Mouse (Mus musculus) limb, embryonic 13.5 days (tissue): Measurements from ENCODE around the gene Fcer1g. TPM values are rescaled to one million over a fixed set of nuclear protein-coding genes. Genes with fewer than 3 reads are reported as not detected.

Experiments used
- ATAC-seq: fragments of 200-750 bp; cut with Nextera tagmentation; 2 replicates; pipeline ENCODE4 v1.8.0; 2017; ENCODE audit warnings: low read depth, moderate number of reproducible peaks, moderate TSS enrichment; ENCODE audit not compliant: low FRiP score
- H3K27ac ChIP-seq: fragments of 300-500 bp; sonication (generic); 2 replicates; pipeline ENCODE4 v1.5.1; 2015; ENCODE audit warnings: inconsistent platforms, mild to moderate bottlenecking, moderate library complexity
- H3K27me3 ChIP-seq: fragments of 300-500 bp; sonication (generic); 2 replicates; pipeline ENCODE4 v1.6.1; 2015; ENCODE audit warnings: mild to moderate bottlenecking, inconsistent platforms
- H3K36me3 ChIP-seq: fragments of 300-500 bp; sonication (generic); 2 replicates; pipeline ENCODE4 v1.6.1; 2015; ENCODE audit warnings: inconsistent platforms, mild to moderate bottlenecking, moderate library complexity
- H3K4me1 ChIP-seq: fragments of 300-500 bp; sonication (generic); 2 replicates; pipeline ENCODE4 v1.6.1; 2015; ENCODE audit warnings: inconsistent platforms
- H3K4me2 ChIP-seq: fragments of 300-500 bp; sonication (generic); replicated peaks from 2 replicates; pipeline ENCODE4 v1.6.1; 2015; ENCODE audit warnings: inconsistent platforms, mild to moderate bottlenecking, moderate library complexity
- H3K4me3 ChIP-seq: fragments of 300-500 bp; sonication (generic); 2 replicates; pipeline ENCODE4 v1.5.1; 2015; ENCODE audit warnings: moderate library complexity, mild to moderate bottlenecking, inconsistent platforms
- H3K9ac ChIP-seq: fragments of 300-500 bp; sonication (generic); 2 replicates; pipeline ENCODE4 v1.6.1; 2015; ENCODE audit warnings: mild to moderate bottlenecking, inconsistent platforms
- H3K9me3 ChIP-seq: fragments of 300-500 bp; sonication (generic); 2 replicates; pipeline ENCODE4 v1.6.1; 2016; ENCODE audit warnings: inconsistent platforms
- WGBS: fragments of 180-500 bp; shearing (Covaris S2); methylation state at CpG from one replicate; pipeline ENCODE4 v1.1.7; 2015; 5-methylcytosine and 5-hydroxymethylcytosine counted together
- polyA plus RNA-seq: library from polyadenylated mRNA; unstranded; fragments of >200 nt; fragmentation: Nextera tagmentation; extraction: Ambion mirVana; gene quantifications from 2 replicates; pipeline ENCODE4 v1.2.1, GENCODE M21; 2015

Gene Fcer1g
- polyA plus RNA-seq, 1 experiment from 2014 or later = 39.1 TPM

GRCm38 (mm10) chr1:171263185-171263611 lies 29.0 kb upstream of the Fcer1g start:
- H3K4me1 ChIP-seq = peaks cover 21% of the 10 kb centered on the region
- WGBS = 0% methylated on average over 2 of the region's 2 CpGs

GRCm38 (mm10) chr1:171262594-171263130 lies 28.5 kb upstream of the Fcer1g start:
- H3K9ac ChIP-seq = peak overlapping the region; percentile 48
- no peaks in the 10 kb centered on the region for H3K9me3 ChIP-seq
- peak overlapping the region; percentile 24 for H3K4me3 ChIP-seq
- no peaks in the 10 kb centered on the region for H3K27me3 ChIP-seq
- WGBS = 7% methylated on average over 8 of the region's 8 CpGs
- ATAC-seq = peak; percentile 84
- peak overlapping the region; percentile 89 for H3K27ac ChIP-seq
- peaks cover 21% of the 10 kb centered on the region for H3K4me1 ChIP-seq
- peaks cover 20% of the 10 kb centered on the region for H3K36me3 ChIP-seq
- peak overlapping the region; percentile 58 for H3K4me2 ChIP-seq

More at GRCm38 (mm10) chr1:171263185-171263611, 29.0 kb upstream of the Fcer1g start:
- Histone ChIP-seq H3K27me3 (no peaks in the 10 kb centered on the region), H3K4me2 (peak overlapping the region; percentile 58), H3K9me3 (no peaks in the 10 kb centered on the region), H3K27ac (peak overlapping the region; percentile 89; the same call in 1 of the 2 replicates), H3K36me3 (peaks cover 15% of the 10 kb centered on the region), H3K4me3 (peak overlapping the region; percentile 24), H3K9ac (no peak overlapping the region)
- ATAC-seq = peak; percentile 89

GRCm38 (mm10) chr1:171260316-171260715 lies 26.2 kb upstream of the Fcer1g start:
- Histone ChIP-seq H3K9ac (no peak overlapping the region), H3K36me3 (peaks cover 42% of the 10 kb centered on the region), H3K27ac (no peak overlapping the region), H3K27me3 (no peaks in the 10 kb centered on the region), H3K9me3 (no peaks in the 10 kb centered on the region), H3K4me1 (peaks cover 21% of the 10 kb centered on the region), H3K4me3 (no peak overlapping the region), H3K4me2 (no peak overlapping the region)
- WGBS = 75% methylated on average over 3 of the region's 3 CpGs
- ATAC-seq = no peak

- Histone ChIP-seq H3K36me3 (peaks cover 54% of the 10 kb centered on the region), H3K4me3 (no peak overlapping the region), H3K27ac (no peak overlapping the region), H3K4me1 (peaks cover 19% of the 10 kb centered on the region), H3K4me2 (no peak overlapping the region), H3K9me3 (no peaks in the 10 kb centered on the region), H3K9ac (no peak overlapping the region), H3K27me3 (no peaks in the 10 kb centered on the region)
- no peak for ATAC-seq
- 79% methylated on average over 17 of the region's 17 CpGs for WGBS
Measured at GRCm38 (mm10) chr1:171258921-171259320, 24.8 kb upstream of the Fcer1g start.

- WGBS = 86% methylated on average over 9 of the region's 9 CpGs
- no peak for ATAC-seq
Measured at GRCm38 (mm10) chr1:171257781-171258180, 23.6 kb upstream of the Fcer1g start.

GRCm38 (mm10) chr1:171256937-171257548 lies 22.9 kb upstream of the Fcer1g start:
- H3K4me1 ChIP-seq = peaks cover 14% of the 10 kb centered on the region
- peaks cover 57% of the 10 kb centered on the region for H3K36me3 ChIP-seq
- ATAC-seq = no peak
- H3K27ac ChIP-seq = no peak overlapping the region
- 69% methylated on average over 15 of the region's 15 CpGs for WGBS
- H3K4me2 ChIP-seq = no peak overlapping the region
- H3K4me3 ChIP-seq = no peak overlapping the region
- H3K9ac ChIP-seq = no peak overlapping the region
- H3K27me3 ChIP-seq = no peaks in the 10 kb centered on the region
- no peaks in the 10 kb centered on the region for H3K9me3 ChIP-seq

More at GRCm38 (mm10) chr1:171257781-171258180, 23.6 kb upstream of the Fcer1g start:
- Histone ChIP-seq H3K9ac (no peak overlapping the region), H3K9me3 (no peaks in the 10 kb centered on the region), H3K4me2 (no peak overlapping the region), H3K27ac (no peak overlapping the region), H3K27me3 (no peaks in the 10 kb centered on the region), H3K36me3 (peaks cover 57% of the 10 kb centered on the region), H3K4me3 (no peak overlapping the region), H3K4me1 (peaks cover 14% of the 10 kb centered on the region)

- Histone ChIP-seq H3K27ac (no peak overlapping the region), H3K4me3 (no peak overlapping the region), H3K27me3 (no peaks in the 10 kb centered on the region), H3K36me3 (peaks cover 57% of the 10 kb centered on the region), H3K4me2 (no peak overlapping the region), H3K4me1 (peaks cover 20% of the 10 kb centered on the region), H3K9me3 (no peaks in the 10 kb centered on the region), H3K9ac (no peak overlapping the region)
- ATAC-seq = no peak
- 89% methylated on average over 24 of the region's 24 CpGs for WGBS
Measured at GRCm38 (mm10) chr1:171256095-171256818, 22.1 kb upstream of the Fcer1g start.

- H3K4me3 ChIP-seq = peak overlapping the region; percentile 45
- H3K27me3 ChIP-seq = no peaks in the 10 kb centered on the region
- H3K27ac ChIP-seq = peak overlapping the region; percentile 90
- H3K36me3 ChIP-seq = peaks cover 35% of the 10 kb centered on the region
- H3K9ac ChIP-seq = peak overlapping the region; percentile 64
- peak overlapping the region; percentile 77 for H3K4me2 ChIP-seq
- 33% methylated on average over 17 of the region's 17 CpGs for WGBS
- peaks cover 55% of the 10 kb centered on the region for H3K4me1 ChIP-seq
- H3K9me3 ChIP-seq = no peaks in the 10 kb centered on the region
- ATAC-seq = no peak
Measured at GRCm38 (mm10) chr1:171252415-171252814, 18.2 kb upstream of the Fcer1g start.

GRCm38 (mm10) chr1:171251594-171252324 lies 17.6 kb upstream of the Fcer1g start:
- ATAC-seq = peak; percentile 55
- Histone ChIP-seq H3K9ac (peak overlapping the region; percentile 64), H3K27ac (peak overlapping the region; percentile 90), H3K36me3 (peaks cover 29% of the 10 kb centered on the region), H3K4me1 (peaks cover 55% of the 10 kb centered on the region), H3K4me2 (peak overlapping the region; percentile 77), H3K4me3 (peak overlapping the region; percentile 45), H3K9me3 (no peaks in the 10 kb centered on the region), H3K27me3 (no peaks in the 10 kb centered on the region)
- WGBS = 6% methylated on average over 13 of the region's 13 CpGs

GRCm38 (mm10) chr1:171250680-171251593 lies 16.8 kb upstream of the Fcer1g start, which contains the start of gene Ndufs2:
TSS of gene Ndufs2 (minus strand) at chr1:171251388.
- Histone ChIP-seq H3K36me3 (peaks cover 21% of the 10 kb centered on the region), H3K9ac (peak within 1 kb of the TSS; percentile 64), H3K4me3 (peak within 1 kb of the TSS; percentile 45), H3K4me2 (peak within 1 kb of the TSS; percentile 77), H3K9me3 (no peaks in the 10 kb centered on the region), H3K27me3 (no peaks in the 10 kb centered on the region), H3K27ac (peak within 1 kb of the TSS; percentile 90), H3K4me1 (peaks cover 61% of the 10 kb centered on the region)
- ATAC-seq = no peak
- 14% methylated on average over 26 of the region's 26 CpGs for WGBS
